Mouse (Mus musculus): ENCODE measurements around the gene Olfr790.

The Olfr790 gene

DNA sequence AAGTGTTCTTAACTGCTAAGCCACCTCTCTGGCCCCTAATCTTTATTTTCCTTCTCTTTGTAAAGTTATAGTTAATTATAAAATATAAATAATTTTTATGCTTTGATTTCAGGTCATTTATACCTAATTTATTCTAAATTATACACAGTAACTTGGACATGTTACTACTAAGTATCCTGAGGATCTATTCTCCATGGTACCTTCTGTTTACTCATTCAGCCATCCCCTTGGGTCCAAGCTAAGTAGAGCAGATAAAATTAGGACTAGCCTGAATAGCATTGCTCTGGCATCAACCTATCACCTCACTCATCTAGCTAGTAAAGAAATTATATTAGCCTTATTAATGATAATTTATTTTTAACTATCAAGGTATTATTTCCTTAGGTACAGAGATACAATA lies at the start of gene Olfr790:
Gene Olfr790 (plus strand): TSS at position 301 of the 400 bp plus-strand sequence.
- no peak for DNase-seq (ENCODE audit: low spot score in 2 of 2)

GRCm38 (mm10) chr10:129461562-129461961 lies 36.7 kb upstream of the Olfr790 start, which contains the start of gene Olfr787:
TSS of gene Olfr787 (plus strand) at chr10:129461862.
- no peak for DNase-seq (ENCODE audit: low spot score in 2 of 2)

- DNase-seq (ENCODE audit: low spot score in 2 of 2) = no peak
These were observed 27.6 kb upstream of the Olfr790 start, which contains the start of gene Olfr788 for GRCm38 (mm10) chr10:129470698-129471097. TSS of gene Olfr788 (plus strand) at chr10:129470998.

- no peak for DNase-seq (ENCODE audit: low spot score in 2 of 2)
These were observed 25.0 kb upstream of the Olfr790 start for GRCm38 (mm10) chr10:129473256-129473655.

- DNase-seq (ENCODE audit: low spot score in 2 of 2) = no peak
These were observed 24.6 kb upstream of the Olfr790 start for GRCm38 (mm10) chr10:129473723-129474122.

- DNase-seq (ENCODE audit: low spot score in 2 of 2) = no peak
These were observed 13.8 kb upstream of the Olfr790 start, which contains the start of gene Olfr789 for GRCm38 (mm10) chr10:129484452-129484851. TSS of gene Olfr789 (plus strand) at chr10:129484752.

DNA sequence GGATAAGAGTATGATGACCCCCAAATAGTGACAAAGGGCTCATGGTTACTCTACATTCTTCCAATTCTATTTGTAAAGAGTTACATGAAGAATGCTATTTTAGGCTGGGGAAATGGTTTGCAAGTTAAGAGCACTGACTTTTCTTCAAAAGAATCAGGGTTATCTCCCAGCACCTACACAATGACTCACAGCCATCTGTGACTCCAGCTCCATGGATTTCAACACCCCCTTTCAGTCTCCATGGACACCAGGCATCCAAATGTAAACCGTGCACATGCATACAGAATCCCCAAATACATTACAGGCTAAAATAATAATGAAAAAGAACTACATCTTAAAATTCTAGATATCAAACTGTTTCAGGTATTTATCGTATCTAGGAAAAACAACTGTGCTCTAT lies 8.2 kb upstream of the Olfr790 start:
- DNase-seq (ENCODE audit: low spot score in 2 of 2) = no peak

- no peak for DNase-seq (ENCODE audit: low spot score in 2 of 2)
These were observed 23.2 kb downstream of the Olfr790 start, which contains the start of gene Olfr791 for GRCm38 (mm10) chr10:129521492-129521891. TSS of gene Olfr791 (plus strand) at chr10:129521792.

- DNase-seq (ENCODE audit: low spot score in 2 of 2) = no peak
These were observed 40.6 kb downstream of the Olfr790 start, which contains the start of gene Olfr792 for GRCm38 (mm10) chr10:129538862-129539261. TSS of gene Olfr792 (plus strand) at chr10:129539162.

DNA sequence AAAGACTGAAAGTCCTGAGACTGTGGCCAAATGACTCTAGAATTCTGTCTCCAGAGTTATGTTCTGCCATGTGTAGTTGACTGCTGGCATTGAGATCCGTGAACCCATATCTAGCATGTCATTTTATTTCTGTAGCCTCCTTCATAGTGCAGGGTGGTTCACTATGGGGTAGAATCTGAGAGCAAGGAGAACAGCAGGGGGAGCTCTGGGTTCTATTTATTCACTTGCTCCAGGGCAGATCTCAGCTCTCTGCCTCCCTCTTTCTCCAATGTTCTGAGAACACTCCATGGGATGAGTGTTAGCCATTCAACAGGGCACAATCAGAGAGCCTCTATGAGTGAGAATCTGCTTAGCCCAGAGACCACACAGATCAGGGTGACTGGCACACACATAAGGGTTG lies 51.1 kb downstream of the Olfr790 start:
- peak in 1 of 2 experiments; percentile 4 for DNase-seq (ENCODE audit: low spot score in 2 of 2)

All from frontal cortex, postnatal 10 days (tissue).